Mouse (Mus musculus) neural tube, embryonic 11.5 days (tissue): ENCODE measurements around the gene Stt3a. TPM values are rescaled to one million over a fixed set of nuclear protein-coding genes. Genes with fewer than 3 reads are reported as not detected.

Experiments
- ATAC-seq: fragments of 200-750 bp; cut with Nextera tagmentation; 2 replicates; pipeline ENCODE4 v1.8.0; 2017; ENCODE audit warnings: moderate number of reproducible peaks, mild to moderate bottlenecking, moderate TSS enrichment, moderate library complexity; ENCODE audit not compliant: insufficient read depth, low FRiP score, low TSS enrichment
- DNase-seq: peaks from one replicate; pipeline ENCODE4 v3.0.0-alpha.2; 2015; ENCODE audit warnings: low spot score
- H3K27ac ChIP-seq: fragments of 300-500 bp; sonication (generic); 2 replicates; pipeline ENCODE4 v1.5.1; 2014; ENCODE audit warnings: low read depth, mild to moderate bottlenecking, low read length
- H3K27me3 ChIP-seq: fragments of 300-500 bp; sonication (generic); 2 replicates; pipeline ENCODE4 v1.6.1; 2014; ENCODE audit warnings: mild to moderate bottlenecking, low read length, mixed read lengths; ENCODE audit not compliant: control insufficient read depth, insufficient read depth
- H3K36me3 ChIP-seq: fragments of 300-500 bp; sonication (generic); 2 replicates; pipeline ENCODE4 v1.6.1; 2014; ENCODE audit warnings: mild to moderate bottlenecking, low read length, moderate library complexity, mixed read lengths; ENCODE audit not compliant: control insufficient read depth, insufficient read depth
- H3K4me1 ChIP-seq: fragments of 300-500 bp; sonication (generic); 2 replicates; pipeline ENCODE4 v1.6.1; 2014; ENCODE audit warnings: low read length, mixed read lengths; ENCODE audit not compliant: control insufficient read depth, insufficient read depth
- H3K4me2 ChIP-seq: fragments of 300-500 bp; sonication (generic); 2 replicates; pipeline ENCODE4 v1.6.1; 2014; ENCODE audit warnings: low read depth, mild to moderate bottlenecking, moderate library complexity
- H3K4me3 ChIP-seq: fragments of 300-500 bp; sonication (generic); 2 replicates; pipeline ENCODE4 v1.5.1; 2014; ENCODE audit warnings: low read depth, low read length
- H3K9ac ChIP-seq: fragments of 300-500 bp; sonication (generic); 2 replicates; pipeline ENCODE4 v1.6.1; 2014; ENCODE audit warnings: mild to moderate bottlenecking, low read length
- H3K9me3 ChIP-seq: fragments of 300-500 bp; sonication (generic); 2 replicates; pipeline ENCODE4 v1.6.1; 2016; ENCODE audit warnings: low read length; ENCODE audit not compliant: control insufficient read depth
- WGBS: fragments of 180-500 bp; shearing (Covaris S2); extraction: QIAGEN DNeasy Blood & Tissue Kit; methylation state at CpG from one replicate; pipeline ENCODE4 v1.1.7; 2014; 5-methylcytosine and 5-hydroxymethylcytosine counted together
- polyA plus RNA-seq: library from polyadenylated mRNA; unstranded; fragments of >200 nt; fragmentation: Nextera tagmentation; extraction: Ambion mirVana; gene quantifications from 2 replicates; pipeline ENCODE4 v1.2.1, GENCODE M21; 2014

Gene Stt3a
- polyA plus RNA-seq, 1 experiment from 2014 or later = 164 TPM

GRCm38 (mm10) chr9:36687329-36687728 lies 80.2 kb downstream of the Stt3a start:
- Histone ChIP-seq H3K4me1 (no peaks in the 10 kb centered on the region), H3K27ac (no peak overlapping the region), H3K4me3 (no peak overlapping the region), H3K4me2 (no peak overlapping the region), H3K9me3 (no peaks in the 10 kb centered on the region), H3K27me3 (no peaks in the 10 kb centered on the region), H3K9ac (no peak overlapping the region), H3K36me3 (no peaks in the 10 kb centered on the region)
- no peak for ATAC-seq
- DNase-seq = no peak

GRCm38 (mm10) chr9:36681424-36681823 lies 86.1 kb downstream of the Stt3a start:
- Histone ChIP-seq H3K4me1 (no peaks in the 10 kb centered on the region), H3K4me3 (no peak overlapping the region), H3K9me3 (no peaks in the 10 kb centered on the region), H3K27me3 (no peaks in the 10 kb centered on the region), H3K36me3 (no peaks in the 10 kb centered on the region), H3K27ac (no peak overlapping the region), H3K9ac (no peak overlapping the region), H3K4me2 (no peak overlapping the region)
- ATAC-seq (no peak), DNase-seq (no peak)
- 86% methylated on average over 2 of the region's 2 CpGs for WGBS

Other genes starting within 250 kb of the Stt3a start
- gene Gm5615, start 225.7 kb downstream of the Stt3a start, polyA plus RNA-seq = not detected in 2 replicates
- not detected in 2 replicates for gene Gm17689, start 185.0 kb downstream of the Stt3a start, polyA plus RNA-seq
- gene A630095E13Rik, start 124.3 kb downstream of the Stt3a start, polyA plus RNA-seq = not detected in 2 replicates
- gene Acrv1, start 74.5 kb downstream of the Stt3a start, polyA plus RNA-seq = not detected in 2 replicates
- 45.1 and 48.0 TPM in 2 replicates for gene Chek1, start 40.6 kb downstream of the Stt3a start, polyA plus RNA-seq
- gene Ei24, start 29.7 kb upstream of the Stt3a start, polyA plus RNA-seq = 64.2 and 68.5 TPM in 2 replicates
- 290 and 300 TPM in 2 replicates for gene Fez1, start 54.2 kb upstream of the Stt3a start, polyA plus RNA-seq